Mouse (Mus musculus): ENCODE data around the gene Vwf. TPM values are rescaled to one million over a fixed set of nuclear protein-coding genes. Genes with fewer than 3 reads are reported as not detected.

Gene Vwf
- polyA plus RNA-seq, 1 experiment, result 3.2 TPM

GRCm38 (mm10) chr6:125680613-125681012 is 134.0 kb downstream of the Vwf start:
- H3K27ac ChIP-seq (ENCODE audit: insufficient read depth, low read length), result no peak overlapping the region

DNA sequence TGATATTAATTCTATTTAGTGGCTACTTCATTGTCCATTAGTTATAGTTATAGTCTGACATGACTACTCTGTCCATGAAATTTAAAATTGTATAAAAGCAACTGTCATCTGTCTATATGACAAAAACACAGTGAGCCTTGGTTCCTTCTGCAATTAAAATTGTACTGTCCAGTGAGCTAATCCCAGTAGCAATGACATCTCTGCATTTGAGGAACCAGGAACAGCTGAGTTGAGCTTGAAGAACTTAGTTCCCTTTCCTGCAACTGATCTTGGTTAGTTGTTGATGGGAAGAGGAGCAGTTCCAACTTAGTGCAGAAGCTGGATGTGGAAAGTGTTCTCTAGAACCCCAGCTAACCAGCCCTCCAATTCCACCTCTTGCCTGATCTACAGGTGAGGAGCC is 138.8 kb downstream of the Vwf start:
- TF ChIP-seq EP300 (IDR thresholded peaks at IDR 0.05; ENCODE audit: insufficient read depth, low read depth, low read length) (no peak), POLR2A (IDR thresholded peaks at IDR 0.05; ENCODE audit: insufficient read depth, low read length) (no peak)
- H3K9ac ChIP-seq (ENCODE audit: low read depth, poor library complexity, severe bottlenecking), result no peak overlapping the region
- H3K4me1 ChIP-seq (ENCODE audit: control insufficient read depth, insufficient read depth, low read length), result no peaks in the 10 kb centered on the region
- no peak overlapping the region for H3K27ac ChIP-seq (ENCODE audit: insufficient read depth, low read length)
- no peaks in the 10 kb centered on the region for H3K27me3 ChIP-seq (ENCODE audit: control insufficient read depth, insufficient read depth, low read length, poor library complexity, severe bottlenecking)
- H3K9me3 ChIP-seq (replicated peaks; ENCODE audit: control insufficient read depth, insufficient read depth, low read length, poor library complexity, severe bottlenecking), result no peaks in the 10 kb centered on the region
- H3K4me3 ChIP-seq (ENCODE audit: low read depth, low read length), result no peak overlapping the region
- H3K36me3 ChIP-seq (ENCODE audit: control insufficient read depth, insufficient read depth, low read length, poor library complexity, severe bottlenecking), result no peaks in the 10 kb centered on the region

More at GRCm38 (mm10) chr6:125680613-125681012, 134.0 kb downstream of the Vwf start:
- H3K9me3 ChIP-seq (replicated peaks; ENCODE audit: control insufficient read depth, insufficient read depth, low read length, poor library complexity, severe bottlenecking), result no peaks in the 10 kb centered on the region
- no peak overlapping the region for H3K4me3 ChIP-seq (ENCODE audit: low read depth, low read length)
- no peaks in the 10 kb centered on the region for H3K4me1 ChIP-seq (ENCODE audit: control insufficient read depth, insufficient read depth, low read length)
- TF ChIP-seq POLR2A (IDR thresholded peaks at IDR 0.05; ENCODE audit: insufficient read depth, low read length) (no peak), EP300 (IDR thresholded peaks at IDR 0.05; ENCODE audit: insufficient read depth, low read depth, low read length) (no peak), CTCF (IDR thresholded peaks at IDR 0.05; ENCODE audit: low read depth, low read length) (no peak)
- no peaks in the 10 kb centered on the region for H3K36me3 ChIP-seq (ENCODE audit: control insufficient read depth, insufficient read depth, low read length, poor library complexity, severe bottlenecking)
- H3K9ac ChIP-seq (ENCODE audit: low read depth, poor library complexity, severe bottlenecking), result no peak overlapping the region
- H3K27me3 ChIP-seq (ENCODE audit: control insufficient read depth, insufficient read depth, low read length, poor library complexity, severe bottlenecking), result no peaks in the 10 kb centered on the region

- Histone ChIP-seq H3K27me3 (ENCODE audit: control insufficient read depth, insufficient read depth, low read length, poor library complexity, severe bottlenecking) (no peaks in the 10 kb centered on the region), H3K4me3 (ENCODE audit: low read depth, low read length) (no peak overlapping the region), H3K9me3 (replicated peaks; ENCODE audit: control insufficient read depth, insufficient read depth, low read length, poor library complexity, severe bottlenecking) (no peaks in the 10 kb centered on the region), H3K36me3 (ENCODE audit: control insufficient read depth, insufficient read depth, low read length, poor library complexity, severe bottlenecking) (no peaks in the 10 kb centered on the region), H3K9ac (ENCODE audit: low read depth, poor library complexity, severe bottlenecking) (no peak overlapping the region), H3K4me1 (ENCODE audit: control insufficient read depth, insufficient read depth, low read length) (no peaks in the 10 kb centered on the region), H3K27ac (ENCODE audit: insufficient read depth, low read length) (no peak overlapping the region)
- TF ChIP-seq POLR2A (IDR thresholded peaks at IDR 0.05; ENCODE audit: insufficient read depth, low read length) (no peak), CTCF (IDR thresholded peaks at IDR 0.05; ENCODE audit: low read depth, low read length) (no peak), EP300 (IDR thresholded peaks at IDR 0.05; ENCODE audit: insufficient read depth, low read depth, low read length) (no peak)
These were observed 141.4 kb downstream of the Vwf start for GRCm38 (mm10) chr6:125687986-125688385.

GRCm38 (mm10) chr6:125690057-125690703 is 143.6 kb downstream of the Vwf start, which contains the start of gene Ano2:
TSS of gene Ano2 (plus strand) at chr6:125690419.
- no peaks in the 10 kb centered on the region for H3K9me3 ChIP-seq (replicated peaks; ENCODE audit: control insufficient read depth, insufficient read depth, low read length, poor library complexity, severe bottlenecking)
- TF ChIP-seq POLR2A (IDR thresholded peaks at IDR 0.05; ENCODE audit: insufficient read depth, low read length), result no peak
- TF ChIP-seq CTCF (IDR thresholded peaks at IDR 0.05; ENCODE audit: low read depth, low read length), result no peak
- TF ChIP-seq EP300 (IDR thresholded peaks at IDR 0.05; ENCODE audit: insufficient read depth, low read depth, low read length), result no peak
- H3K27me3 ChIP-seq (ENCODE audit: control insufficient read depth, insufficient read depth, low read length, poor library complexity, severe bottlenecking), result no peaks in the 10 kb centered on the region
- H3K4me1 ChIP-seq (ENCODE audit: control insufficient read depth, insufficient read depth, low read length), result no peaks in the 10 kb centered on the region
- no peak within 1 kb of the TSS for H3K9ac ChIP-seq (ENCODE audit: low read depth, poor library complexity, severe bottlenecking)
- no peak within 1 kb of the TSS for H3K27ac ChIP-seq (ENCODE audit: insufficient read depth, low read length)
- H3K4me3 ChIP-seq (ENCODE audit: low read depth, low read length), result no peak within 1 kb of the TSS
- H3K36me3 ChIP-seq (ENCODE audit: control insufficient read depth, insufficient read depth, low read length, poor library complexity, severe bottlenecking), result no peaks in the 10 kb centered on the region

- TF ChIP-seq EP300 (IDR thresholded peaks at IDR 0.05; ENCODE audit: insufficient read depth, low read depth, low read length), result no peak
- TF ChIP-seq POLR2A (IDR thresholded peaks at IDR 0.05; ENCODE audit: insufficient read depth, low read length), result no peak
- no peak overlapping the region for H3K9ac ChIP-seq (ENCODE audit: low read depth, poor library complexity, severe bottlenecking)
These were observed 154.6 kb downstream of the Vwf start for GRCm38 (mm10) chr6:125701146-125701545.

GRCm38 (mm10) chr6:125711261-125711660 is 164.7 kb downstream of the Vwf start:
- no peaks in the 10 kb centered on the region for H3K4me1 ChIP-seq (ENCODE audit: control insufficient read depth, insufficient read depth, low read length)

More at GRCm38 (mm10) chr6:125701146-125701545, 154.6 kb downstream of the Vwf start:
- Histone ChIP-seq H3K27me3 (ENCODE audit: control insufficient read depth, insufficient read depth, low read length, poor library complexity, severe bottlenecking) (no peaks in the 10 kb centered on the region; the same call in 1 of the 2 replicates), H3K9me3 (replicated peaks; ENCODE audit: control insufficient read depth, insufficient read depth, low read length, poor library complexity, severe bottlenecking) (no peaks in the 10 kb centered on the region), H3K27ac (ENCODE audit: insufficient read depth, low read length) (no peak overlapping the region), H3K4me1 (ENCODE audit: control insufficient read depth, insufficient read depth, low read length) (no peaks in the 10 kb centered on the region), H3K4me3 (ENCODE audit: low read depth, low read length) (no peak overlapping the region), H3K36me3 (ENCODE audit: control insufficient read depth, insufficient read depth, low read length, poor library complexity, severe bottlenecking) (no peaks in the 10 kb centered on the region)

More at GRCm38 (mm10) chr6:125711261-125711660, 164.7 kb downstream of the Vwf start:
- Histone ChIP-seq H3K9me3 (replicated peaks; ENCODE audit: control insufficient read depth, insufficient read depth, low read length, poor library complexity, severe bottlenecking) (no peaks in the 10 kb centered on the region), H3K27ac (ENCODE audit: insufficient read depth, low read length) (no peak overlapping the region), H3K4me3 (ENCODE audit: low read depth, low read length) (no peak overlapping the region), H3K27me3 (ENCODE audit: control insufficient read depth, insufficient read depth, low read length, poor library complexity, severe bottlenecking) (no peaks in the 10 kb centered on the region), H3K36me3 (ENCODE audit: control insufficient read depth, insufficient read depth, low read length, poor library complexity, severe bottlenecking) (no peaks in the 10 kb centered on the region), H3K9ac (ENCODE audit: low read depth, poor library complexity, severe bottlenecking) (no peak overlapping the region)
- TF ChIP-seq EP300 (IDR thresholded peaks at IDR 0.05; ENCODE audit: insufficient read depth, low read depth, low read length), result no peak
- TF ChIP-seq POLR2A (IDR thresholded peaks at IDR 0.05; ENCODE audit: insufficient read depth, low read length), result no peak
- no peak for TF ChIP-seq CTCF (IDR thresholded peaks at IDR 0.05; ENCODE audit: low read depth, low read length)

Measured in ES-Bruce4 (cell line).